Mouse (Mus musculus): ENCODE measurements around the gene Yif1b. TPM values are rescaled to one million over a fixed set of nuclear protein-coding genes. Genes with fewer than 3 reads are reported as not detected.

Yif1b gene
- total and polyA plus RNA-seq, 2 experiments from 2014 or later, result 84.1 to 97.7 TPM

- Histone ChIP-seq H3K9me3 (ENCODE audit: low read length) (no peaks in the 10 kb centered on the region), H3K4me3 (ENCODE audit: low read depth, low read length) (no peak overlapping the region), H3K36me3 (ENCODE audit: insufficient read depth) (peaks cover 14% of the 10 kb centered on the region; the same call in 1 of the 2 replicates), H3K27ac (ENCODE audit: low read depth, low read length) (no peak overlapping the region), H3K9ac (no peak overlapping the region), H3K27me3 (ENCODE audit: insufficient read depth, low read length) (no peaks in the 10 kb centered on the region; the same call in 1 of the 2 replicates), H3K4me1 (ENCODE audit: insufficient read depth) (no peaks in the 10 kb centered on the region), H3K4me2 (ENCODE audit: low read depth) (no peak overlapping the region)
- TF ChIP-seq CTCF (IDR thresholded peaks at IDR 0.05; ENCODE audit: low read depth), result no peak
- no peak for ATAC-seq
- WGBS, result 76% methylated on average over 5 of the region's 5 CpGs
- DNase-seq, result no peak
These were observed 7.9 kb downstream of the Yif1b start for GRCm38 (mm10) chr7:29246015-29246414.

- Histone ChIP-seq H3K4me1 (ENCODE audit: insufficient read depth) (no peaks in the 10 kb centered on the region), H3K4me2 (ENCODE audit: low read depth) (no peak overlapping the region), H3K27me3 (ENCODE audit: insufficient read depth, low read length) (no peaks in the 10 kb centered on the region; the same call in 1 of the 2 replicates), H3K9me3 (ENCODE audit: low read length) (no peaks in the 10 kb centered on the region), H3K9ac (no peak overlapping the region), H3K4me3 (ENCODE audit: low read depth, low read length) (no peak overlapping the region), H3K27ac (ENCODE audit: low read depth, low read length) (no peak overlapping the region), H3K36me3 (ENCODE audit: insufficient read depth) (peaks cover 14% of the 10 kb centered on the region; the same call in 1 of the 2 replicates)
- DNase-seq, result no peak
- 85% methylated on average over 21 of the region's 21 CpGs for WGBS
- no peak for ATAC-seq
- no peak for TF ChIP-seq CTCF (IDR thresholded peaks at IDR 0.05; ENCODE audit: low read depth)
These were observed 8.6 kb downstream of the Yif1b start for GRCm38 (mm10) chr7:29246619-29247313.

- peak; percentile 42; the same call in 1 of the 2 replicates for ATAC-seq
These were observed 9.2 kb downstream of the Yif1b start for GRCm38 (mm10) chr7:29247314-29247700.

GRCm38 (mm10) chr7:29247706-29248105 lies 9.6 kb downstream of the Yif1b start:
- TF ChIP-seq CTCF (IDR thresholded peaks at IDR 0.05; ENCODE audit: low read depth), result no peak
- Histone ChIP-seq H3K27me3 (ENCODE audit: insufficient read depth, low read length) (no peaks in the 10 kb centered on the region; the same call in 1 of the 2 replicates), H3K4me1 (ENCODE audit: insufficient read depth) (no peaks in the 10 kb centered on the region), H3K4me2 (ENCODE audit: low read depth) (peak overlapping the region; percentile 22; the same call in 1 of the 2 replicates), H3K36me3 (ENCODE audit: insufficient read depth) (peaks cover 14% of the 10 kb centered on the region; the same call in 1 of the 2 replicates), H3K27ac (ENCODE audit: low read depth, low read length) (no peak overlapping the region), H3K9ac (no peak overlapping the region), H3K4me3 (ENCODE audit: low read depth, low read length) (no peak overlapping the region), H3K9me3 (ENCODE audit: low read length) (no peaks in the 10 kb centered on the region)
- WGBS, result 17% methylated on average over 19 of the region's 19 CpGs
- peak; percentile 17; the same call in 1 of the 2 replicates for ATAC-seq
- no peak for DNase-seq

More at GRCm38 (mm10) chr7:29247314-29247700, 9.2 kb downstream of the Yif1b start:
- Histone ChIP-seq H3K36me3 (ENCODE audit: insufficient read depth) (peaks cover 14% of the 10 kb centered on the region; the same call in 1 of the 2 replicates), H3K4me1 (ENCODE audit: insufficient read depth) (no peaks in the 10 kb centered on the region), H3K9me3 (ENCODE audit: low read length) (no peaks in the 10 kb centered on the region), H3K4me3 (ENCODE audit: low read depth, low read length) (no peak overlapping the region), H3K9ac (no peak overlapping the region), H3K4me2 (ENCODE audit: low read depth) (peak overlapping the region; percentile 22; the same call in 1 of the 2 replicates), H3K27me3 (ENCODE audit: insufficient read depth, low read length) (no peaks in the 10 kb centered on the region; the same call in 1 of the 2 replicates), H3K27ac (ENCODE audit: low read depth, low read length) (no peak overlapping the region)
- peak; percentile 93 for TF ChIP-seq CTCF (IDR thresholded peaks at IDR 0.05; ENCODE audit: low read depth)
- 26% methylated on average over 16 of the region's 16 CpGs for WGBS
- peak; percentile 77 for DNase-seq

GRCm38 (mm10) chr7:29248261-29248841 lies 10.2 kb downstream of the Yif1b start, which contains the start of gene 2200002D01Rik:
Gene 2200002D01Rik, minus strand, starts transcription at chr7:29248466.
- TF ChIP-seq CTCF (IDR thresholded peaks at IDR 0.05; ENCODE audit: low read depth), result no peak
- no peak for ATAC-seq
- Histone ChIP-seq H3K9ac (no peak within 1 kb of the TSS), H3K27me3 (ENCODE audit: insufficient read depth, low read length) (no peaks in the 10 kb centered on the region; the same call in 1 of the 2 replicates), H3K4me1 (ENCODE audit: insufficient read depth) (no peaks in the 10 kb centered on the region), H3K27ac (ENCODE audit: low read depth, low read length) (no peak within 1 kb of the TSS), H3K4me2 (ENCODE audit: low read depth) (peak within 1 kb of the TSS; percentile 22; the same call in 1 of the 2 replicates), H3K4me3 (ENCODE audit: low read depth, low read length) (no peak within 1 kb of the TSS), H3K36me3 (ENCODE audit: insufficient read depth) (peaks cover 14% of the 10 kb centered on the region; the same call in 1 of the 2 replicates), H3K9me3 (ENCODE audit: low read length) (no peaks in the 10 kb centered on the region)
- WGBS, result 28% methylated on average over 20 of the region's 20 CpGs
- no peak for DNase-seq

- H3K27me3 ChIP-seq (ENCODE audit: insufficient read depth, low read length), result no peaks in the 10 kb centered on the region; the same call in 1 of the 2 replicates
- no peak for ATAC-seq
- peaks cover 6% of the 10 kb centered on the region; the same call in 1 of the 2 replicates for H3K36me3 ChIP-seq (ENCODE audit: insufficient read depth)
- no peak for DNase-seq
- H3K4me1 ChIP-seq (ENCODE audit: insufficient read depth), result no peaks in the 10 kb centered on the region
- no peak overlapping the region for H3K9ac ChIP-seq
- 85% methylated on average over 3 of the region's 3 CpGs for WGBS
- H3K27ac ChIP-seq (ENCODE audit: low read depth, low read length), result no peak overlapping the region
- no peaks in the 10 kb centered on the region for H3K9me3 ChIP-seq (ENCODE audit: low read length)
- no peak overlapping the region for H3K4me2 ChIP-seq (ENCODE audit: low read depth)
- no peak overlapping the region for H3K4me3 ChIP-seq (ENCODE audit: low read depth, low read length)
- no peak for TF ChIP-seq CTCF (IDR thresholded peaks at IDR 0.05; ENCODE audit: low read depth)
These were observed 13.0 kb downstream of the Yif1b start for GRCm38 (mm10) chr7:29251166-29251565.

GRCm38 (mm10) chr7:29253842-29254241 lies 15.7 kb downstream of the Yif1b start:
- Histone ChIP-seq H3K9ac (no peak overlapping the region), H3K4me2 (ENCODE audit: low read depth) (no peak overlapping the region), H3K9me3 (ENCODE audit: low read length) (no peaks in the 10 kb centered on the region), H3K27me3 (ENCODE audit: insufficient read depth, low read length) (no peaks in the 10 kb centered on the region; the same call in 1 of the 2 replicates), H3K4me1 (ENCODE audit: insufficient read depth) (no peaks in the 10 kb centered on the region), H3K4me3 (ENCODE audit: low read depth, low read length) (no peak overlapping the region), H3K27ac (ENCODE audit: low read depth, low read length) (no peak overlapping the region), H3K36me3 (ENCODE audit: insufficient read depth) (no peaks in the 10 kb centered on the region)
- no peak for TF ChIP-seq CTCF (IDR thresholded peaks at IDR 0.05; ENCODE audit: low read depth)
- no peak for ATAC-seq
- 58% methylated on average over 5 of the region's 5 CpGs for WGBS
- DNase-seq, result no peak
